Mouse (Mus musculus): ENCODE results near the gene Ccdc167. TPM values are rescaled to one million over a fixed set of nuclear protein-coding genes. Genes with fewer than 3 reads are reported as not detected.

Ccdc167 gene
- polyA plus RNA-seq, 1 experiment from 2014 or later = 9.6 TPM

GRCm38 (mm10) chr17:29640971-29641370 is 75.9 kb downstream of the Ccdc167 start:
- POLR2A ChIA-PET = no interaction called here

GRCm38 (mm10) chr17:29637895-29638294 is 78.9 kb downstream of the Ccdc167 start:
- in situ Hi-C loops (cut with MboI; ENCODE audit: low pct_unique_long_range_greater_than_20kb) = no loop called here
- no peak for ATAC-seq

More at GRCm38 (mm10) chr17:29640971-29641370, 75.9 kb downstream of the Ccdc167 start:
- no peaks in the 10 kb centered on the region for H3K27me3 ChIP-seq
- ATAC-seq = no peak
- DNase-seq (ENCODE audit: low read depth, low spot score) = no peak
- no peak for TF ChIP-seq CTCF (IDR thresholded peaks at IDR 0.05)
- CTCF ChIA-PET = interaction anchor here (1.4 kb wide), 1 partner anchor 18 kb away, joined by 3 read pairs; no protein-coding TSS in a partner anchor
- in situ Hi-C loops (cut with MboI; ENCODE audit: low pct_unique_long_range_greater_than_20kb) = no loop called here

DNA sequence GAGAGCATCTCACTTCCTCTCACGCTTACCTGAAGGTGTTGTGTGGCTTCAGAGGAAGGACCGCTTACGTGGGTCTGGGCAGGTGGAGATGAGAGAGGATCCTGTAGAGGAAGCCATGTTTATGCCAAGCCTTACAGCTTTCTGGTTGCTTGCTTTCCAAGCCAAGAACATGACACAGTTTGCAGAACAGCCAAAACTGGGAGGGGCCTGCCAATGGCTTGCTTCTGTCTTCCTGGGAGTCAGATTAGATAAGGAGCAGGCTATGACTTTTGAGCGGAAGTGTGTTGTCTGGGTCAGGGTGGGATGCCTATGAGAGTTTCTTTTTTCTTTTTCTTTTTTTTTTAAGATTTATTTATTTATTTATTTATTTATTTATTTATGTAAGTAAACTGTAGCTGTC is 79.5 kb downstream of the Ccdc167 start:
- DNase-seq (ENCODE audit: low read depth, low spot score) (no peak), ATAC-seq (no peak)
- ChIA-PET CTCF (no interaction called here), POLR2A (no interaction called here)
- in situ Hi-C loops (cut with MboI; ENCODE audit: low pct_unique_long_range_greater_than_20kb) = no loop called here
- no peaks in the 10 kb centered on the region for H3K27me3 ChIP-seq
- TF ChIP-seq CTCF (IDR thresholded peaks at IDR 0.05) = no peak

More at GRCm38 (mm10) chr17:29637895-29638294, 78.9 kb downstream of the Ccdc167 start:
- ChIA-PET CTCF (no interaction called here), POLR2A (no interaction called here)
- no peaks in the 10 kb centered on the region for H3K27me3 ChIP-seq
- no peak for DNase-seq (ENCODE audit: low read depth, low spot score)
- TF ChIP-seq CTCF (IDR thresholded peaks at IDR 0.05) = no peak

Other genes with a start within 250 kb of the Ccdc167 start
- gene Pim1, start 226.3 kb downstream of the Ccdc167 start, polyA plus RNA-seq (2021) = 48.0 TPM
- gene Gm17657, start 167.4 kb downstream of the Ccdc167 start, polyA plus RNA-seq (2021) = not detected
- 21.9 TPM for gene Tbc1d22b, start 167.3 kb downstream of the Ccdc167 start, polyA plus RNA-seq (2021)
- gene Tmem217, start 164.7 kb downstream of the Ccdc167 start, polyA plus RNA-seq (2021) = 0.33 TPM
- gene Rnf8, start 102.3 kb downstream of the Ccdc167 start, polyA plus RNA-seq (2021) = 46.2 TPM
- gene Gm28043, start 102.2 kb downstream of the Ccdc167 start, polyA plus RNA-seq (2021) = 2.4 TPM
- gene Cmtr1, start 56.4 kb downstream of the Ccdc167 start, polyA plus RNA-seq (2021) = 92.8 TPM

All from Patski (cell line).